Mouse (Mus musculus) heart, embryonic 15.5 days (tissue): ENCODE results near the gene Clic1. TPM values are rescaled to one million over a fixed set of nuclear protein-coding genes. Genes with fewer than 3 reads are reported as not detected.

Experiments used
- ATAC-seq: fragments of 200-750 bp; cut with Nextera tagmentation; replicated peaks from 2 replicates; pipeline ENCODE4 v1.8.0; 2017; ENCODE audit warnings: low read depth, moderate TSS enrichment; ENCODE audit not compliant: insufficient number of reproducible peaks, insufficient read depth, low FRiP score
- H3K27ac ChIP-seq: fragments of 300-500 bp; sonication (generic); 2 replicates; pipeline ENCODE4 v1.5.1; 2015; ENCODE audit warnings: mild to moderate bottlenecking, inconsistent platforms
- H3K27me3 ChIP-seq: fragments of 300-500 bp; sonication (generic); 2 replicates; pipeline ENCODE4 v1.6.1; 2015; ENCODE audit warnings: inconsistent platforms
- H3K36me3 ChIP-seq: fragments of 300-500 bp; sonication (generic); 2 replicates; pipeline ENCODE4 v1.6.1; 2015; ENCODE audit warnings: mild to moderate bottlenecking, inconsistent platforms
- H3K4me1 ChIP-seq: fragments of 300-500 bp; sonication (generic); replicated peaks from 2 replicates; pipeline ENCODE4 v1.6.1; 2015; ENCODE audit warnings: inconsistent platforms
- H3K4me2 ChIP-seq: fragments of 300-500 bp; sonication (generic); 2 replicates; pipeline ENCODE4 v1.6.1; 2015; ENCODE audit warnings: inconsistent platforms, mild to moderate bottlenecking, moderate library complexity
- H3K4me3 ChIP-seq: fragments of 300-500 bp; sonication (generic); 2 replicates; pipeline ENCODE4 v1.5.1; 2015; ENCODE audit warnings: mild to moderate bottlenecking, inconsistent platforms
- H3K9ac ChIP-seq: fragments of 300-500 bp; sonication (generic); 2 replicates; pipeline ENCODE4 v1.6.1; 2015; ENCODE audit warnings: mild to moderate bottlenecking, inconsistent platforms
- H3K9me3 ChIP-seq: fragments of 300-500 bp; sonication (generic); replicated peaks from 2 replicates; pipeline ENCODE4 v1.6.1; 2016; ENCODE audit warnings: inconsistent platforms
- WGBS: fragments of 180-500 bp; shearing (Covaris S2); methylation state at CpG from one replicate; pipeline ENCODE4 v1.1.7; 2015; ENCODE audit warnings: mixed read lengths; 5-methylcytosine and 5-hydroxymethylcytosine counted together
- polyA plus RNA-seq: library from polyadenylated mRNA; unstranded; fragments of >200 nt; fragmentation: Nextera tagmentation; extraction: Ambion mirVana; gene quantifications from 2 replicates; pipeline ENCODE4 v1.2.1, GENCODE M21; 2015

The Clic1 gene
- polyA plus RNA-seq, 1 experiment from 2014 or later, result 307 TPM

DNA sequence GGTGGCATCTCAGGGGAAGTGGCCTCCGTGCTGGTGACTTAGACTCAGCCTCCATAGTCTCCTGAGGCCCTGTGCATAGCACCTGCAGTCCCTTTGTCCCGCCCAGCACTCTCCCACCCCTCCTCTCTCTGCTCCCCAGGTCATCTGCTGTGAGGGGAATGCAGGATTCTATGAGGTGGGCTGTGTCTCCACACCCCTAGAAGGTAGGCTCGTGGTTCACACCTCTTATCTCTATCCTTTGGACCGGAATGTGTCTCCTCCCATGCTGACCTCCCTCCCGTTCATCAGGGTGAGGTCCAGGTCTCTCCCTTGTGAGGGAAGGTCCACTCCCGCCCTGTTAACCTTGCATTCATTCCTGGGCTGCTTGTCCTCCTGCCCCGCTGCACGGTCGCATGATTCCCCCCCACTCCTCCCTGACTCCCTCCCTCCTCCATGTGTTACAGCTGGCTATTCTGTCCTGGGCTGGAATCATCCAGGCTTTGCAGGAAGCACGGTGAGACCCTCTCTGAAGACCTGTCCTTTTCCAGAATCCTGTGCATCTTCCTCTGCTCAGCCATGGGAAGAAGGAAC, 50.5 kb downstream of the Clic1 start:
- Histone ChIP-seq H3K9me3 (no peaks in the 10 kb centered on the region), H3K27ac (no peak overlapping the region), H3K27me3 (no peaks in the 10 kb centered on the region), H3K4me1 (peaks cover 13% of the 10 kb centered on the region), H3K4me3 (no peak overlapping the region), H3K4me2 (no peak overlapping the region), H3K9ac (no peak overlapping the region), H3K36me3 (peaks cover 65% of the 10 kb centered on the region)
- WGBS, result 59% methylated on average over 10 of the region's 10 CpGs
- no peak for ATAC-seq

DNA sequence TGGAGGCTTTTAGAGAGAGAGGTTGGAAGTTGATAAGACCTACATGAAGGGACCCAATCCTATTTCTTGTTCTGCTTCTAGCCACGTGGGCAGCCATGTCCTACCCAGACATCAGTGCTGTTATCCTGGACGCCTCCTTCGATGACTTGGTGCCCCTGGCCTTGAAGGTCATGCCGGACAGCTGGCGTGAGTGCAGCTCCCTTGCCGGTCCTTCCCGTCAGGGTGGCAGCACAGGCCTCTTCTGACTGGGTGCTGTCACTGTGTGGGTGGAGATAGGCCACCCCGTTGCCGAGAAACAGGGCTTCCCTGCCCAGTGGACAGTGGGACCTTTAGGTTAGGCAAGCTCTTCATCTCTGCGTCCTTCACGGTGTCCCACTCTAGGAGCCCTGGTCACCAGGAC, 51.4 kb downstream of the Clic1 start:
- H3K9ac ChIP-seq, result no peak overlapping the region

DNA sequence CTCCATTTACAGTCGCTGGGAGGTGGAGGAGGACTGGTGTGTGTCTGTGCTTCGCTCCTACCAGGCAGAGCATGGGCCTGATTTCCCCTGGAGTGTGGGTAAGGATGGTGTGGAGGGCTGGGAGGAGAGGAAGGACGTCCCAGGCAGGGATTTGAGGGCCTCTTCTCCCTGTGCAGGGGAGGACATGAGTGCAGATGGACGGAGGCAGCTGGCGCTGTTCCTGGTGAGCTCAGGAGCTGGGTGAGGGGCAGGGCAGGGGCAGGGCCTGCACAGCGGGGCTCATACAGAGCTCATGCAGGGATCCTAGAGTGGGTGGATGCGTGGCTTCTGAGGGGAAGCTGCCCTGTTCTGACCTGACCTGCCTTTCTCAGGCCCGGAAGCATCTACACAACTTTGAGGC, 52.5 kb downstream of the Clic1 start:
- no peaks in the 10 kb centered on the region for H3K27me3 ChIP-seq
- H3K4me2 ChIP-seq, result no peak overlapping the region
- H3K27ac ChIP-seq, result 0 out of 2 replicates have a peak overlapping the region, but pooled peaks have one; percentile 1
- no peak overlapping the region for H3K9ac ChIP-seq
- ATAC-seq, result peak; percentile 40; the same call in 1 of the 2 replicates
- peaks cover 49% of the 10 kb centered on the region for H3K36me3 ChIP-seq
- no peaks in the 10 kb centered on the region for H3K9me3 ChIP-seq
- WGBS, result 58% methylated on average over 8 of the region's 8 CpGs
- H3K4me3 ChIP-seq, result no peak overlapping the region
- H3K4me1 ChIP-seq, result peaks cover 19% of the 10 kb centered on the region

More for the DNA sequence above, 51.4 kb downstream of the Clic1 start:
- Histone ChIP-seq H3K27me3 (no peaks in the 10 kb centered on the region), H3K27ac (no peak overlapping the region), H3K9me3 (no peaks in the 10 kb centered on the region), H3K36me3 (peaks cover 61% of the 10 kb centered on the region), H3K4me1 (peaks cover 17% of the 10 kb centered on the region), H3K4me2 (no peak overlapping the region), H3K4me3 (no peak overlapping the region)
- 79% methylated on average over 11 of the region's 11 CpGs for WGBS
- ATAC-seq, result no peak

DNA sequence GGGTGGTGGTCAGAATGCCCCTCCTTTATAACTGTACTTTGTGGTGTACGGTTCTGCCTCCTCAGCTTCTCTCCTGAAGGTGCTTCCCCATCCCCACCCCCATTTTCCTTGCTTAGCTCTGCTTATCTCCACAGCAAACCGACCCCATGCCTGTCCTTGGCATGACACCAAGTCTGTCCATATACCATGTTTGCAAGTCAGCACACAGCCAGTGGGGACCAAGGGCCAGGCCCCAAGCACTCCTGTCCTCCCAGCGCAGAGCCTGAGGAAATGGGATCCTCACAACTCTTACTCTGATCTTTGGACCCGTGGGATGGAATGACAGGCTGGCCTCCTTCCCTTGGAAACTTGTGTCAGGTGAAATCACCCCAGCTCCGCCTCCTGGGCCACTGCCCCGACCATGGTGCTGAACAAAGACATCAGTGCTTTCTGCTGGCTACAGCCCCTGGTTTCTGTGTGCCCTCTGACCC, 53.5 kb downstream of the Clic1 start:
- no peak overlapping the region for H3K4me2 ChIP-seq

DNA sequence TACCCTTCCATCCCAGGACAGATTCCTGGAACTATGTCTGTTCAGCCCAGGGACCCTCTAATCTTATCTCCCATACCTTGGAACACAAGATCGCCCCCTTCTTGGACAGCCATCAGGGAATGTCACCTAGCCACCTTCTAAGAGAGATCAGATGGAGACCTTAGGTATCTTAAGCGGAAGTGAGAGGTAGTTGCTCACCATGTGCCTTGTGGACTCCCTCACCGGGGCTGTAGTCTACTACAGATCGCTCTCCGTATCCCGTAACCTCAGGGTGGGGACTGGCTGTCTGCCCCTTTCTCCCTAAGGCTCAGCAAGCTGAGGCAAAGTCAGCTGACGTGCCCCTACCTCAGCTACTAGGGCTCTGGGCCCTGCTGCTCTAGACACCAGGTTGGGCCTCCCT, 54.3 kb downstream of the Clic1 start:
- Histone ChIP-seq H3K9me3 (no peaks in the 10 kb centered on the region), H3K9ac (no peak overlapping the region), H3K36me3 (peaks cover 31% of the 10 kb centered on the region), H3K4me1 (peaks cover 19% of the 10 kb centered on the region), H3K27me3 (no peaks in the 10 kb centered on the region), H3K27ac (no peak overlapping the region), H3K4me2 (no peak overlapping the region), H3K4me3 (no peak overlapping the region)
- WGBS, result 80% methylated on average over 7 of the region's 7 CpGs
- no peak for ATAC-seq

More for the DNA sequence above, 53.5 kb downstream of the Clic1 start:
- peaks cover 40% of the 10 kb centered on the region for H3K36me3 ChIP-seq
- no peak overlapping the region for H3K27ac ChIP-seq
- no peak; the same call in 1 of the 2 replicates for ATAC-seq
- peaks cover 19% of the 10 kb centered on the region for H3K4me1 ChIP-seq
- no peaks in the 10 kb centered on the region for H3K9me3 ChIP-seq
- 41% methylated on average over 6 of the region's 6 CpGs for WGBS
- H3K9ac ChIP-seq, result no peak overlapping the region
- no peaks in the 10 kb centered on the region for H3K27me3 ChIP-seq
- no peak overlapping the region for H3K4me3 ChIP-seq

DNA sequence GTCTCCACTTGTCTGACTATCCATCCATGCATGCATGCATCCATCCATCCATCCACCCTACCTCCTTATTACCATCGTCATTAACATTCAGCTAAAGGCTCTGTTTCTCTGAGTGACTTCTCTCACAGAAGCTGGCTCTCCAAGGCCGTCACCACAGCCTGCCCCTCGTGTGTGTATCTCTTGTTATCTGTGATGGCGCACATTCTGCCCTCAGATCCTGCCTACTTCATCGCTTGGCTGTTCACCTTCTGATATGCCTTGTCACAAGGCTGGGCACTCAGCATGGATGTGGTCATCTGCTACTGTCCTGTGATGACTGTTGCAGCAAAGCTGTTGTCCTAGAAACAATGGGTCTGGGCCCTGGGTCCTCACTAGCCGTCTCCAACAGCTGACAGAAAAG, 55.0 kb downstream of the Clic1 start:
- 65% methylated on average over 6 of the region's 6 CpGs for WGBS
- no peak for ATAC-seq

DNA sequence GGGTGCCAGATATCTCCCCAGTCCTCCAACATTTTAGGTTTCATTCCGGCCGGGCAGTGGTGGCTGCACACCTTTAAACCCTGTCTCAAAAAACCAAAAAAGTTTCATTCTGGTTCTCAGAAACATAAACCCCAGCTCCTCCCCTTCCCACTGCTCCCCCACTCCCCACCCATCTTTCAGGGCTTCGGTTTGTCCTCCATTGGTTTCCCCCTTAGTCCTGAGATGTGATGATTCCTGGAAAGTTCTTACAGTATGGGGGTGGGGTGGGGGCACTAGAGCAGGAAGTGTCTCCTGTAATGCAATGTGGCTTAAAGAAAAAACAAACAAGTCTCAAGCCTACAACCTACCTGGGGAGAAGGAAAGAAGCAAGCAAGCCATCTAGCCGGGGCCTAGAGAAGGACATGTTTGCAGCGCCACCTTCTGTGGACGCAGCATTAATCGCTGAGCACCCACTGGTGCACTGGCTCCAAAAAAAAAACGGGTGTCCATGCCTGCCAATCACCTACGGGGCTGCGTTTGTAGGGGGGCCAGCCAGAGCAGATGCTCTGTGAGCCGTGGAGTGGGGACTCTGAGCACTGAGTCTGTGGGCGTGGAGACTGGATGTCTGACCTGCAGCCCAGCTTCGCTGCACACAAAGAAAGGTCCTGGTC, 56.1 kb downstream of the Clic1 start:
- H3K4me2 ChIP-seq, result 0 out of 2 replicates have a peak overlapping the region, but pooled peaks have one; percentile 23
- H3K4me3 ChIP-seq, result no peak overlapping the region
- H3K9ac ChIP-seq, result peak overlapping the region; percentile 44; the same call in 1 of the 2 replicates
- no peaks in the 10 kb centered on the region for H3K9me3 ChIP-seq
- H3K27ac ChIP-seq, result no peak overlapping the region
- ATAC-seq, result no peak
- no peaks in the 10 kb centered on the region for H3K27me3 ChIP-seq
- H3K36me3 ChIP-seq, result peaks cover 19% of the 10 kb centered on the region; the same call in 1 of the 2 replicates
- H3K4me1 ChIP-seq, result peaks cover 19% of the 10 kb centered on the region
- WGBS, result 24% methylated on average over 13 of the region's 13 CpGs

More for the DNA sequence above, 55.0 kb downstream of the Clic1 start:
- Histone ChIP-seq H3K9me3 (no peaks in the 10 kb centered on the region), H3K4me2 (no peak overlapping the region), H3K27ac (no peak overlapping the region), H3K4me3 (no peak overlapping the region), H3K9ac (no peak overlapping the region), H3K36me3 (peaks cover 27% of the 10 kb centered on the region), H3K27me3 (no peaks in the 10 kb centered on the region), H3K4me1 (peaks cover 19% of the 10 kb centered on the region)

DNA sequence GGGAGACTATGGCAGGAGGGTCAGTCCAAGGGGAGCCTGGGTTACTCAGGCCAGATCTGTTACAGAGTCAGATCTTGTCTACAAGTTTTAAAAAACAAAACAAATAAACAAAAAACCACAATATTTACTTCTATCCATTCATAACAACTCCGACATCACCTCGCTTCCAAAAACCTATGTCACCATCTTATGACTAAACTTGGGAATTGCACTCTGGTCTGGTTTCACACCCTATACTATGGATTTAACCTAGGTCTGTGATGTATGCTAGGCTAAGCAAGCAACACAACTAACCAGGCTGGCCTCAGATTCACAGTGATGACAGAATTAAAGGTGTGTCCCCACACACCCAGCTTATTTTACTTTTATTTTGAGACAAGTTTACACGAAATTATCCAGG, 56.8 kb downstream of the Clic1 start:
- Histone ChIP-seq H3K9me3 (no peaks in the 10 kb centered on the region), H3K4me1 (peaks cover 19% of the 10 kb centered on the region), H3K4me2 (no peak overlapping the region), H3K27ac (no peak overlapping the region), H3K27me3 (no peaks in the 10 kb centered on the region), H3K4me3 (no peak overlapping the region), H3K36me3 (peaks cover 13% of the 10 kb centered on the region; the same call in 1 of the 2 replicates), H3K9ac (peak overlapping the region; percentile 44; the same call in 1 of the 2 replicates)
- ATAC-seq, result no peak
- whole genome bisulfite sequencing, result 63% methylated on average over 3 of the region's 3 CpGs

DNA sequence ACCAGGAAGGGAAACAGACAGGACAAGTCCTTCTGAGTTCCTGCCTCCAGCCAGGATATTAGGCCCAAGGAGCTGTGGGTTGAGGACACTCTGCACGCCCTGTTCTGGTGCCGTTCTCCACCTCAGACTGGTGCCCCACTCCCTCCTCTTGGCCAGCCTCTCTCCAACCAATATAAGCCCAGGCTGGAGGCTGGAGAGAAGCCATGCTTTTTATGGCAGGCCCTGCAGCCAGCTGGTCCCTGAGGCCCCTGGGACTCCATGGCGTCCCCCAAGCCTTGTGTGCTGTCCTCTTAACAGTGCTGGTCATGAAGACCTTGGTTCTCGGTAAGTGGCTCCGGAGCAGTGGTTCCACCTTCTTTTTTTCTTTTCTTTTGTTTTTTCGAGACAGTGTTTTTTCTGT, 58.3 kb downstream of the Clic1 start, which contains the start of gene Ly6g5c:
Gene Ly6g5c, plus strand, starts transcription at position 183 of the 400 bp plus-strand sequence.
- no peak within 1 kb of the TSS for H3K27ac ChIP-seq
- no peaks in the 10 kb centered on the region for H3K27me3 ChIP-seq
- WGBS, result 88% methylated on average over 6 of the region's 6 CpGs
- H3K36me3 ChIP-seq, result no peaks in the 10 kb centered on the region
- no peak within 1 kb of the TSS for H3K4me3 ChIP-seq
- H3K4me1 ChIP-seq, result peaks cover 9% of the 10 kb centered on the region
- no peak within 1 kb of the TSS for H3K4me2 ChIP-seq
- ATAC-seq, result no peak
- H3K9me3 ChIP-seq, result no peaks in the 10 kb centered on the region
- H3K9ac ChIP-seq, result no peak within 1 kb of the TSS
